Mouse (Mus musculus) lung, adult 10 weeks (tissue): Measurements from ENCODE around the gene Oaz3. TPM values are rescaled to one million over a fixed set of nuclear protein-coding genes. Genes with fewer than 3 reads are reported as not detected.

Experiments
- polyA plus RNA-seq: library from polyadenylated mRNA; stranded (reverse); fragments of 350-450 nt; fragmentation: Illumina TruSeq; extraction: RNeasy Lipid Tissue Mini Kit (QIAGEN cat#74804); gene quantifications from one replicate; pipeline ENCODE4 v1.2.3, GENCODE M21; 2014; ENCODE audit warnings: low read depth, low replicate concordance; ENCODE audit not compliant: insufficient read depth

The Oaz3 gene
- polyA plus RNA-seq, result not detected

DNA sequence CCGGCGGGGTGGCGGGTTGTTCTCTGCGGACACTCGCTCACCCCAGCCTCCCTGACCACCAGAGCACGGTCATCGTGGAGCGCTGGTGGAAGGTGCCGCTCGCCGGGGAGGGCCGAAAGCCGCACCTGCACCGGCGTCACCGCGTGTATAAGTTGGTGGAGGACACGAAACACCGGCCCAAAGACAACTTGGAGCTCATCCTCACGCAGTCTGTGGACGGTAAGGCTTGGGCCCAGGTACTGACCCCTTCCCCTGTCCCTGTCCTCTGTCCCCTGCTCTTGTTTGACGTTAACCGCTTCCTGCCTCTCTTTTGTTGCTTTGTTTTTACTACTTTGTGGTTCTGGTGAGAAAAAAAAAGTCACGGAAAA lies at the start of gene Oaz3:
Oaz3 (minus strand) TSS at position 319 of the 368 bp plus-strand sequence.

GRCm38 (mm10) chr3:94480291-94480884 lies 36.7 kb upstream of the Oaz3 start, which contains the start of gene Riiad1:
Gene Riiad1 (minus strand): TSS chr3:94480341.

GRCm38 (mm10) chr3:94477981-94478422 lies 34.3 kb upstream of the Oaz3 start, which contains the start of gene Celf3:
Gene Celf3 (plus strand): TSS chr3:94478295.

DNA sequence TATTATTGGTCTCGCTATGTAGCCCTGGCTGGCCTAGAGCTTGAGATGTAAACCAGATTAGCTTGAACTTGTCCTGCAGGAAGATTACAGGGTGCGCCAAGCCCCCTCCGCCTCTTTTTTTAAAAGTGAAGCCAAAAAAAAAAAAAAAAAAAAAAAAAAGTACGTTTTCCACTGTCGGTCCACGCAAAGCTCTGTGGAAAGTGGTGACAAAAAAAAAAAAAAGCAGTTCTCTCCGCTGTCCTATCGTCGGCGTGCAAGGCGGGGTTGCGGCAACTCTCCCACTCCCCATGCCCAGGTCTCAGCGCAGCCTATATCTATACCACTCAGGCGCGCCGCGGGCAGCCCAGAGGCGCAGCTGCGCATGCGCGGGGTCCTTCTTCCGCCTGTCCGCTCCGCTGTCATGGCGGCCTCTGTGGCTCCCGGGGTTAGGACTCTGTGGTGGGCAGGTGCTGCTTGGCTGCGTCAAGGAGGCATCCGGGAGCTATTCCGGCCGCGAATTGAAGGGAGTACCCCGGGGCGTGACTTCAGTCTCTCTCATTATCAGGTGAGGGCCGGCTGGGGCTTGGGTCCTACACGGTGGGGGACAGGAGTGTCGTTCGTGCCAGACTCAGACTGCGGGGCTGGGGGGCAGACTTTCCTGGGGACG lies 641 bp downstream of the Oaz3 start, which contains the start of gene Mrpl9:
Mrpl9 (plus strand) TSS at position 368 of the 646 bp plus-strand sequence.

DNA sequence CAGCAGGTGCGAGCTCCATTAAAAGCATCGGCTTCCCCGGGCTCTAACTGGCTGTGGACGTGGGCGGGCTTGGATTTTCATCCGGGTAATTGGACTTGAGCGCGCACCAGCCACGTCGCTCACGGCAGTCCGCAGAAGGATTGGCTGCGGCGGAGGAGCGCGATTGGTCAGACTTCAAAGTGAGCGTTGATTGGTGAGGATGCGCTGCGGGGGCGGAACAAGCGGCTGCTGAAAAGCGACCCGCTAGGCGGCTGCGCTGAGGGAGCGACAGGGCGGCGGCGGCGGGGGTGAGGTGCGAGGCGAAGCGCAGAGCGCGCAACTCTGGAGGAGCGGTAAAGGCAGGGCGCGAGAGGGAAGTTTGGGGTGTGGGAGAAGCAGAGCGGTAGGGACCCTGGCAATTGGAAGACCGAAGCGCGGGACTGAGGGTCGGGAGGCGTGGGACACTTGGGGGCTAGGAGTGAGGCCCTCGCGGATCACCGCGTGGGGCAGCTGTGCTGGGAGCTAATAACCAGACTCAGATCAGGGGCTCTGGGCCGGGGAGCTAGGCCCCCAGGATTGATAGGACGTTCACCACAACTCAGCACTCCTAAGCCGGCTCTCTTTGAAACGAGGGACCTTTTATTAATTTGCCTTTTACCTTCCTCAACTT lies 30.6 kb downstream of the Oaz3 start, which contains the start of gene Tdrkh:
Tdrkh (plus strand) TSS at position 243 of the 649 bp plus-strand sequence.

DNA sequence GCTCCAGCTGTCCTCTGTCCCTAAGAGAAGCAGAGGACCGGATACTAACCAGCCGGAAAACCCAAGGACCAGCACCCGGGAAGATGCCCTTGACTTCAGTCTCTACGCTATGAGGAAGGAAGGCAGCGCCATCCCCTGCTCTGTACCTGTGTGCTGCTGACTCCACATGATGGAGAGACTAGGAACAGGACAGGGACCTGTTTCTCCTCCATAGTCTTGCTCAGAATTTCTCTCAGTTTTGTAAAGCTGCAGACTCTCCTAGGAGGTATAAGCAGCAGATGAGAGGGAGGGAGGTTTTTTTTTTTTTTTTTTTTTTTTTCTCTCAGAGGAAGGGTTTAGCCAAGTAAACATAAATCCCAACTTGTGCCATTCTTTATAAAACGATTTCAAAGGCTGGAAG lies 45.5 kb downstream of the Oaz3 start, which contains the start of gene Lingo4:
Lingo4 (plus strand) TSS at position 301 of the 400 bp plus-strand sequence.

Other genes starting within 250 kb of the Oaz3 start
- gene Gm5286, start 247.2 kb downstream of the Oaz3 start, polyA plus RNA-seq, result not detected
- not detected for gene Gm4778, start 179.9 kb downstream of the Oaz3 start, polyA plus RNA-seq
- gene Them4, start 133.8 kb downstream of the Oaz3 start, polyA plus RNA-seq, result 7.1 TPM
- 0.32 TPM for gene Them5, start 101.8 kb downstream of the Oaz3 start, polyA plus RNA-seq
- not detected for gene C2cd4d, start 81.5 kb downstream of the Oaz3 start, polyA plus RNA-seq
- gene Rorc, start 71.1 kb downstream of the Oaz3 start, polyA plus RNA-seq, result 8.8 TPM
- 0.06 TPM for gene Lingo4, start 45.4 kb downstream of the Oaz3 start, polyA plus RNA-seq
- gene Tdrkh, start 30.6 kb downstream of the Oaz3 start, polyA plus RNA-seq, result 2.7 TPM
- 42.6 TPM for gene Mrpl9, start 597 bp downstream of the Oaz3 start, polyA plus RNA-seq
- gene Celf3, start 34.4 kb upstream of the Oaz3 start, polyA plus RNA-seq, result 0.17 TPM
- 31.7 TPM for gene Riiad1, start 36.4 kb upstream of the Oaz3 start, polyA plus RNA-seq
- 10.9 TPM for gene Snx27, start 138.8 kb upstream of the Oaz3 start, polyA plus RNA-seq
- not detected for gene Gm10972, start 199.2 kb upstream of the Oaz3 start, polyA plus RNA-seq
- gene Tuft1, start 215.0 kb upstream of the Oaz3 start, polyA plus RNA-seq, result 18.9 TPM
- 5.0 TPM for gene Selenbp2, start 249.6 kb upstream of the Oaz3 start, polyA plus RNA-seq